Mouse (Mus musculus): Measurements from ENCODE around the gene Sumo3.

- TF ChIP-seq POLR2A (IDR thresholded peaks at IDR 0.05; ENCODE audit: borderline replicate concordance, control insufficient read depth, low read depth, low read length) (no peak), CTCF (IDR thresholded peaks at IDR 0.05; ENCODE audit: control insufficient read depth, insufficient read depth, low read length) (no peak)
Observed at GRCm38 (mm10) chr10:77613409-77613808, 7.5 kb downstream of the Sumo3 start.

All from bone marrow, adult 2 months (tissue).